Mouse (Mus musculus): Measurements from ENCODE around the gene Tbc1d9. TPM values are rescaled to one million over a fixed set of nuclear protein-coding genes. Genes with fewer than 3 reads are reported as not detected.

The Tbc1d9 gene
- polyA plus RNA-seq, 1 experiment from 2014 or later = 22.1 TPM

DNA sequence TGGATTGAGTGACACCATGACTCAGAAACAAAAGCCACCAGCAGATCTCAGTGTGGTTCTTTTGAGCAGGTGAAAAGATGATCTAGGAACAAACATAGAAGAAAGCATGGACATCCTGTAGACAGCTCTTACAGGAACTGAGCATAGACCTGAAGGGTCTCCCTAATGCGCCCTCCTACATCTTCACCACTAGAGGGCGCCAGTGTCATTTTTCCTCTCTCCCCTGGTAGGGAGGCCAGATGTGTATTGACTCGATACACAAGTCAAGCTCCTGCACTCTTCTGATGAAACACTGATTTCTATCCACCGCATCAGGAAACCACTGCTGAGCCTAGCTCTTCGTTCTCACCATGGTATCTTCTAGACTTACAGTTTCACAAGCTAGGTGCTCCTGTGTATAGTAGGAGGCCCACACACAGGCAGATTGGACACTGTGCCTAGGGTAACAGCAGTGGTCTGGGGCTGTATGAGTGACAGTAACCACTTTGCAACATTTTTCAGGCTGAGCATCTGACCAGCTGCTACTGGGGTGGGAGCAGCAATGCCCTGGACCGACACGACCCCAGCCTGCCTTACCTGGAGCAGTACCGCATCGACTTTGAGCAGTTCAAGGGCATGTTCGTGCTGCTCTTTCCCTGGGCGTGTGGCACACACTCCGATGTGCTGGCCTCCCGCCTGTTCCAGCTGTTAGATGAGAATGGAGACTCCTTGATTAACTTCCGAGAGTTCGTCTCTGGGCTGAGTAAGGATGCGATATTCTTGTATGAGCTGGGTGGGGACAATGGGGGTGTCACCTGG, 95.5 kb downstream of the Tbc1d9 start:
- H3K27me3 ChIP-seq (ENCODE audit: control insufficient read depth, insufficient read depth, low read length) = no peaks in the 10 kb centered on the region
- no peak overlapping the region for H3K9ac ChIP-seq (replicated peaks; ENCODE audit: low read length)
- peaks cover 68% of the 10 kb centered on the region for H3K36me3 ChIP-seq (ENCODE audit: control insufficient read depth, insufficient read depth, low read length)
- no peak overlapping the region for H3K27ac ChIP-seq (replicated peaks; ENCODE audit: low read depth, low read length)
- H3K4me1 ChIP-seq (ENCODE audit: control insufficient read depth, insufficient read depth, low read length) = no peaks in the 10 kb centered on the region
- no peak overlapping the region for H3K4me2 ChIP-seq (ENCODE audit: low read length)
- DNase-seq (peak; percentile 81), ATAC-seq (ENCODE audit: low FRiP score, low TSS enrichment) (peak; percentile 74; the same call in 1 of the 2 replicates)
- no peaks in the 10 kb centered on the region for H3K9me3 ChIP-seq (ENCODE audit: control insufficient read depth, low read length)
- WGBS = 71% methylated on average over 16 of the region's 16 CpGs
- H3K4me3 ChIP-seq (replicated peaks; ENCODE audit: low read depth, low read length) = no peak overlapping the region

GRCm38 (mm10) chr8:83271172-83271571, 106.0 kb downstream of the Tbc1d9 start:
- no peak for ATAC-seq (ENCODE audit: low FRiP score, low TSS enrichment)
- Histone ChIP-seq H3K9ac (replicated peaks; ENCODE audit: low read length) (no peak overlapping the region), H3K9me3 (ENCODE audit: control insufficient read depth, low read length) (no peaks in the 10 kb centered on the region), H3K36me3 (ENCODE audit: control insufficient read depth, insufficient read depth, low read length) (peaks cover 68% of the 10 kb centered on the region), H3K27me3 (ENCODE audit: control insufficient read depth, insufficient read depth, low read length) (no peaks in the 10 kb centered on the region), H3K4me2 (ENCODE audit: low read length) (no peak overlapping the region), H3K27ac (replicated peaks; ENCODE audit: low read depth, low read length) (no peak overlapping the region), H3K4me1 (ENCODE audit: control insufficient read depth, insufficient read depth, low read length) (no peaks in the 10 kb centered on the region), H3K4me3 (replicated peaks; ENCODE audit: low read depth, low read length) (no peak overlapping the region)
- DNase-seq = no peak
- 97% methylated on average over 14 of the region's 14 CpGs for WGBS

DNA sequence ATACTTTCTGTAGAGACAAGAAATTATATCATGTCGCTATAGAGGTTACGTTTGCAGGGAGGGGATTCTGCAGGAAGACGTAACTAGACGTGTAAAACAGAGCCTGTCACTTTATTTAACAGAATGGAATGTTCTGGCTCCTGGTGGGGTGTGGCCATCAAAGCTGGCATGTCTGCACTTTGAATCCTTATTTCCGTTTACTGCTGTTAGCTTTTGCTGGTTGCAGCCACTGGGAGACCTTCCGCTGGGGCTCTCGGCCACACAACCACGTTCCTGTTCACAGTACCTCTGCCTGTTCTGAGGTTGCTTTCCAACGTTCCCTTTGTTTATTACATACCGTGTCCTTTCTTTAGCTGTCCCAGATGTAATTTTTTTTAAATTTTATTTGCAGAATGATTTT, 107.3 kb downstream of the Tbc1d9 start:
- Histone ChIP-seq H3K27ac (replicated peaks; ENCODE audit: low read depth, low read length) (no peak overlapping the region), H3K9me3 (ENCODE audit: control insufficient read depth, low read length) (no peaks in the 10 kb centered on the region), H3K4me3 (replicated peaks; ENCODE audit: low read depth, low read length) (no peak overlapping the region), H3K4me1 (ENCODE audit: control insufficient read depth, insufficient read depth, low read length) (no peaks in the 10 kb centered on the region), H3K36me3 (ENCODE audit: control insufficient read depth, insufficient read depth, low read length) (peaks cover 55% of the 10 kb centered on the region), H3K9ac (replicated peaks; ENCODE audit: low read length) (no peak overlapping the region), H3K27me3 (ENCODE audit: control insufficient read depth, insufficient read depth, low read length) (no peaks in the 10 kb centered on the region), H3K4me2 (ENCODE audit: low read length) (no peak overlapping the region)
- ATAC-seq (ENCODE audit: low FRiP score, low TSS enrichment) = no peak
- WGBS = 92% methylated on average over 10 of the region's 10 CpGs
- no peak for DNase-seq

DNA sequence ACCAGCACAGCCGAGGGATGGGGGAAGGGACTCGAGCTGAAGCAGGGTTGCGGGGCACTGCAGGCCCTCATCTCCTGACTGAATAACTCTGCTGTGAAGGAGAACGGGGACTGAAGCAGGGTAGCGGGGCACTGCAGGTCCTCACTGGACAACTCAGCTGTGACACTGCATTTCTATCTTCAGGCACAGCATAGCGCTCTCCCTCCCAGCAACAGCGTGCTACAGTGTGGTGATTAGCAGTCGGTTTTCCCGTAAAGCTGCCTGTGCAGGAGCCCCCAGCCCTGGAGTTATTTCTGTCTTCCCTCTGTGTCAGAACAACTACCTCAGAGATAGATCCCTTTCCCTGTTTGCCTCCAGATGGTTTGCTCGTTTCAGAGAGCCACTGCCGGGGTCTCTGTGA, 109.3 kb downstream of the Tbc1d9 start:
- H3K9ac ChIP-seq (replicated peaks; ENCODE audit: low read length) = no peak overlapping the region
- ATAC-seq (ENCODE audit: low FRiP score, low TSS enrichment) = no peak

DNA sequence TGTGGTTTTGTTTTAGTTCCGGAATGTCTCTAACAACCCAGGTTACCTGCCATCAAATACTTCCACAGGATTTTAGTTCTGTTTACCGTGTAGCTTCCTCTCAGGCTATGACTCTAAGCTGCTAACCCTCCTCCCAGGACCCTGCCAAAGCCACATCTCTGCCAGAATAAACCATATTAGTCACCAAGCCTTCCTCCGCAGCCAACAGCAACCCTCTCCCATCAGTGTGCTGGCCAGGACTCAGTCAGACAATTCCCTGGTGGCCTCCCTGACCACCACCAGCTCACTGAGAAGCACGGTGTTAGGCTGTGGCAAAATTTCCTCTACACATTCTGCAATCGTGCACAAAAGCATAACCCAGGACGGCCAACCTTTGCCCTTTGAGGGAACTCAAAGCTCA, 113.3 kb downstream of the Tbc1d9 start:
- H3K27ac ChIP-seq (replicated peaks; ENCODE audit: low read depth, low read length) = no peak overlapping the region
- WGBS = 89% methylated on average over 6 of the region's 6 CpGs
- ATAC-seq (ENCODE audit: low FRiP score, low TSS enrichment) = no peak
- no peak overlapping the region for H3K4me3 ChIP-seq (replicated peaks; ENCODE audit: low read depth, low read length)
- no peaks in the 10 kb centered on the region for H3K9me3 ChIP-seq (ENCODE audit: control insufficient read depth, low read length)
- H3K4me2 ChIP-seq (ENCODE audit: low read length) = no peak overlapping the region
- no peak for DNase-seq
- no peak overlapping the region for H3K9ac ChIP-seq (replicated peaks; ENCODE audit: low read length)
- H3K36me3 ChIP-seq (ENCODE audit: control insufficient read depth, insufficient read depth, low read length) = peaks cover 9% of the 10 kb centered on the region; the same call in 1 of the 2 replicates
- no peaks in the 10 kb centered on the region for H3K27me3 ChIP-seq (ENCODE audit: control insufficient read depth, insufficient read depth, low read length)
- no peaks in the 10 kb centered on the region for H3K4me1 ChIP-seq (ENCODE audit: control insufficient read depth, insufficient read depth, low read length)

More for the DNA sequence above, 109.3 kb downstream of the Tbc1d9 start:
- H3K9me3 ChIP-seq (ENCODE audit: control insufficient read depth, low read length) = no peaks in the 10 kb centered on the region
- peaks cover 38% of the 10 kb centered on the region for H3K36me3 ChIP-seq (ENCODE audit: control insufficient read depth, insufficient read depth, low read length)
- H3K27me3 ChIP-seq (ENCODE audit: control insufficient read depth, insufficient read depth, low read length) = no peaks in the 10 kb centered on the region
- DNase-seq = no peak
- WGBS = 70% methylated on average over 11 of the region's 11 CpGs
- no peak overlapping the region for H3K4me2 ChIP-seq (ENCODE audit: low read length)
- H3K4me3 ChIP-seq (replicated peaks; ENCODE audit: low read depth, low read length) = no peak overlapping the region
- no peaks in the 10 kb centered on the region for H3K4me1 ChIP-seq (ENCODE audit: control insufficient read depth, insufficient read depth, low read length)
- H3K27ac ChIP-seq (replicated peaks; ENCODE audit: low read depth, low read length) = no peak overlapping the region

DNA sequence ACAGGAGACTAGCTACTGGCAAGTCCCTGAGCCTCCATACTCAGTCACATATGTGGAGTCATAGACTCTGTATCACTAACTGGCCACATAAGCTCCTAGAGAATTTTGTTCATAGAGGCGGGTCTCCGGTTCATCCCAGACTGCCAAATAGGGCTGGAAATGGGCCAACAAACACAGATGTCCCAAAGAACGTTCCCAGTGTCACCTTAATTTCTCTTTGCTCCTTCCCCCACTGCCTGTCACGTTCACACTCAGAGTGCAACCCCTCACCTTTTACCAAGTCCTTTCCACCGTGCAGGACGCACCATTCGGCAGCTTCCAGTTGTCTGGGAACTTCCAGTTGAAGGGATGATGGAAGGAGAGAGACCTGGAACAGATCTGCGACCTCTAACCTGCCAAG, 120.2 kb downstream of the Tbc1d9 start:
- Histone ChIP-seq H3K27me3 (ENCODE audit: control insufficient read depth, insufficient read depth, low read length) (peaks cover 9% of the 10 kb centered on the region), H3K4me1 (ENCODE audit: control insufficient read depth, insufficient read depth, low read length) (no peaks in the 10 kb centered on the region), H3K36me3 (ENCODE audit: control insufficient read depth, insufficient read depth, low read length) (no peaks in the 10 kb centered on the region), H3K4me2 (ENCODE audit: low read length) (no peak overlapping the region), H3K4me3 (replicated peaks; ENCODE audit: low read depth, low read length) (no peak overlapping the region), H3K9ac (replicated peaks; ENCODE audit: low read length) (no peak overlapping the region), H3K9me3 (ENCODE audit: control insufficient read depth, low read length) (no peaks in the 10 kb centered on the region), H3K27ac (replicated peaks; ENCODE audit: low read depth, low read length) (no peak overlapping the region)
- no peak for DNase-seq
- 84% methylated on average over 8 of the region's 8 CpGs for WGBS
- no peak for ATAC-seq (ENCODE audit: low FRiP score, low TSS enrichment)

- Histone ChIP-seq H3K9me3 (ENCODE audit: control insufficient read depth, low read length) (no peaks in the 10 kb centered on the region), H3K27me3 (ENCODE audit: control insufficient read depth, insufficient read depth, low read length) (peaks cover 15% of the 10 kb centered on the region), H3K4me1 (ENCODE audit: control insufficient read depth, insufficient read depth, low read length) (no peaks in the 10 kb centered on the region), H3K4me3 (replicated peaks; ENCODE audit: low read depth, low read length) (peak within 1 kb of the TSS; percentile 5; the same call in 1 of the 2 replicates), H3K4me2 (ENCODE audit: low read length) (peak within 1 kb of the TSS; percentile 47), H3K36me3 (ENCODE audit: control insufficient read depth, insufficient read depth, low read length) (no peaks in the 10 kb centered on the region), H3K27ac (replicated peaks; ENCODE audit: low read depth, low read length) (no peak within 1 kb of the TSS), H3K9ac (replicated peaks; ENCODE audit: low read length) (no peak within 1 kb of the TSS; the same call in 1 of the 2 replicates)
- DNase-seq (peak; percentile 13), ATAC-seq (ENCODE audit: low FRiP score, low TSS enrichment) (no peak)
- WGBS = 5% methylated on average over 20 of the region's 20 CpGs
Observed at GRCm38 (mm10) chr8:83290176-83290575, 125.0 kb downstream of the Tbc1d9 start, which contains the start of gene Ucp1. TSS of gene Ucp1 (plus strand) at chr8:83290352.

GRCm38 (mm10) chr8:83297375-83297774, 132.2 kb downstream of the Tbc1d9 start:
- H3K36me3 ChIP-seq (ENCODE audit: control insufficient read depth, insufficient read depth, low read length) = no peaks in the 10 kb centered on the region
- H3K27ac ChIP-seq (replicated peaks; ENCODE audit: low read depth, low read length) = no peak overlapping the region
- DNase-seq (no peak), ATAC-seq (ENCODE audit: low FRiP score, low TSS enrichment) (no peak)
- H3K4me1 ChIP-seq (ENCODE audit: control insufficient read depth, insufficient read depth, low read length) = no peaks in the 10 kb centered on the region
- H3K4me2 ChIP-seq (ENCODE audit: low read length) = no peak overlapping the region
- H3K9ac ChIP-seq (replicated peaks; ENCODE audit: low read length) = no peak overlapping the region
- H3K4me3 ChIP-seq (replicated peaks; ENCODE audit: low read depth, low read length) = no peak overlapping the region
- WGBS = 84% methylated on average over 4 of the region's 4 CpGs
- H3K9me3 ChIP-seq (ENCODE audit: control insufficient read depth, low read length) = no peaks in the 10 kb centered on the region
- H3K27me3 ChIP-seq (ENCODE audit: control insufficient read depth, insufficient read depth, low read length) = no peaks in the 10 kb centered on the region

DNA sequence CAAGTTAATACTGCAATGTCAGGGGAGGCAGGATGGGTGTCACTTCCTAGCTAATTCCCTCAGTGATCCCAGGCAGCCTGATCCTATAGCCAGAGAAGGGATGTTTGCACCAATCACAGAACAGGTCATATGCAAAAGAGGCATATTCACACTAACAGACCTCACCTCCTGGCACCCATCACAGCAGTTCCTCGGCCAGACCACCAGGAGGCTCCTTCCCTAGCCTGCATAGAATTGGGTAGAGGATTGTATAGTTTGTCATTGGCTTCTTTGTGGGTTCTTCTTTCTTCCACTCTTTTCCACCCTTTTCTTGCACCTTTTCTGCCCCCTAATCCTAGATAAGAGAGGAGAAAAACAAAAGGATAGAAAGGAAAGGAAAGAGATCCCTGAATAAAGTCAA, 135.0 kb downstream of the Tbc1d9 start:
- H3K4me2 ChIP-seq (ENCODE audit: low read length) = no peak overlapping the region
- no peaks in the 10 kb centered on the region for H3K9me3 ChIP-seq (ENCODE audit: control insufficient read depth, low read length)
- no peak overlapping the region for H3K9ac ChIP-seq (replicated peaks; ENCODE audit: low read length)
- DNase-seq (no peak), ATAC-seq (ENCODE audit: low FRiP score, low TSS enrichment) (no peak)
- H3K4me3 ChIP-seq (replicated peaks; ENCODE audit: low read depth, low read length) = no peak overlapping the region
- WGBS = 59% methylated on average over 1 of the region's 1 CpGs
- H3K4me1 ChIP-seq (ENCODE audit: control insufficient read depth, insufficient read depth, low read length) = no peaks in the 10 kb centered on the region
- H3K27me3 ChIP-seq (ENCODE audit: control insufficient read depth, insufficient read depth, low read length) = no peaks in the 10 kb centered on the region
- H3K36me3 ChIP-seq (ENCODE audit: control insufficient read depth, insufficient read depth, low read length) = no peaks in the 10 kb centered on the region
- H3K27ac ChIP-seq (replicated peaks; ENCODE audit: low read depth, low read length) = no peak overlapping the region

Measured in midbrain, embryonic 14.5 days (tissue).